8 mouse cellular contexts compared by ENCODE assay signal in genomic region chr2:156066126-156066525, GRCm38 (mm10). TPM values are rescaled to one million over a fixed set of nuclear protein-coding genes. Genes with fewer than 3 reads are reported as not detected.
DNase-seq lines count a peak whose midpoint lies in the region; ATAC-seq and TF ChIP-seq lines count a peak whose summit lies in the region.

No protein-coding gene starts in this region.

- H3K27me3 ChIP-seq in heart, embryonic 13.5 days (replicated peaks), result no peaks in the 10 kb centered on the region
- H3K27me3 ChIP-seq in kidney, adult 2 months (replicated peaks; ENCODE audit: control insufficient read depth, insufficient read depth, low read length), result no peaks in the 10 kb centered on the region
- H3K27me3 ChIP-seq in midbrain, embryonic 14.5 days (ENCODE audit: control insufficient read depth, insufficient read depth, low read length), result no peaks in the 10 kb centered on the region

- 0 out of 2 replicates have a peak, but pooled peaks have one; percentile 7 for ATAC-seq in heart, embryonic 13.5 days (ENCODE audit: extremely low read depth, insufficient number of reproducible peaks, low FRiP score, low TSS enrichment)
- no peak for ATAC-seq in midbrain, embryonic 14.5 days (ENCODE audit: low FRiP score, low TSS enrichment)

- H3K9ac ChIP-seq in heart, embryonic 13.5 days, result peak overlapping the region; percentile 86
- peak overlapping the region; percentile 80 for H3K9ac ChIP-seq in midbrain, embryonic 14.5 days (replicated peaks; ENCODE audit: low read length)

- WGBS in heart, embryonic 13.5 days, result 33% methylated on average over 10 of the region's 10 CpGs
- WGBS in kidney, adult 2 months, result 36% methylated on average over 10 of the region's 10 CpGs
- WGBS in midbrain, embryonic 14.5 days, result 35% methylated on average over 10 of the region's 10 CpGs

- no peak for TF ChIP-seq CTCF in cortical plate, adult 2 months (IDR thresholded peaks at IDR 0.05; ENCODE audit: extremely low read depth, insufficient read depth, low read length)
- no peak for TF ChIP-seq CTCF in kidney, adult 2 months (conservative IDR thresholded peaks at IDR 0.05; ENCODE audit: insufficient read depth, insufficient read length, low read depth, low read length)

- DNase-seq in heart, postnatal 25 days (ENCODE audit: low spot score), result no peak
- DNase-seq in kidney, adult 2 months, result no peak
- DNase-seq in midbrain, embryonic 14.5 days, result no peak
- DNase-seq in natural killer cell, adult 2 months (ENCODE audit: low spot score in 2 of 2), result no peak
- no peak for DNase-seq in embryo, embryonic 10.5 days (ENCODE audit: low spot score)
- DNase-seq in spleen, postnatal 36 days (ENCODE audit: low spot score in 2 of 2), result no peak

- H3K4me2 ChIP-seq in heart, embryonic 13.5 days, result peak overlapping the region; percentile 95
- H3K4me2 ChIP-seq in midbrain, embryonic 14.5 days (ENCODE audit: low read length), result peak overlapping the region; percentile 94

- H3K9me3 ChIP-seq in heart, embryonic 13.5 days, result no peaks in the 10 kb centered on the region
- no peaks in the 10 kb centered on the region for H3K9me3 ChIP-seq in midbrain, embryonic 14.5 days (ENCODE audit: control insufficient read depth, low read length)

- H3K27ac ChIP-seq in heart, embryonic 13.5 days (replicated peaks), result no peak overlapping the region
- no peak overlapping the region for H3K27ac ChIP-seq in cortical plate, adult 2 months (ENCODE audit: insufficient read depth, low read length)
- H3K27ac ChIP-seq in kidney, adult 2 months (ENCODE audit: insufficient read depth, low read depth, low read length), result no peak overlapping the region
- no peak overlapping the region for H3K27ac ChIP-seq in midbrain, embryonic 14.5 days (replicated peaks; ENCODE audit: low read depth, low read length)

- H3K4me3 ChIP-seq in heart, embryonic 13.5 days, result peak overlapping the region; percentile 74
- peak overlapping the region; percentile 59; the same call in 1 of the 2 replicates for H3K4me3 ChIP-seq in cortical plate, adult 2 months (ENCODE audit: insufficient read depth, low read length)
- H3K4me3 ChIP-seq in kidney, adult 2 months (ENCODE audit: insufficient read depth, low read depth, low read length), result 0 out of 2 replicates have a peak overlapping the region, but pooled peaks have one; percentile 59
- H3K4me3 ChIP-seq in midbrain, embryonic 14.5 days (replicated peaks; ENCODE audit: low read depth, low read length), result peak overlapping the region; percentile 71

- TF ChIP-seq POLR2A in cortical plate, adult 2 months (IDR thresholded peaks at IDR 0.05; ENCODE audit: extremely low read depth, insufficient read depth, low read length), result no peak
- TF ChIP-seq POLR2A in kidney, adult 2 months (IDR thresholded peaks at IDR 0.05; ENCODE audit: low read depth, low read length), result no peak

- H3K36me3 ChIP-seq in heart, embryonic 13.5 days, result peaks cover 33% of the 10 kb centered on the region
- no peaks in the 10 kb centered on the region for H3K36me3 ChIP-seq in kidney, adult 2 months (ENCODE audit: control insufficient read depth, insufficient read depth, low read length)
- H3K36me3 ChIP-seq in midbrain, embryonic 14.5 days (ENCODE audit: control insufficient read depth, insufficient read depth, low read length), result peaks cover 30% of the 10 kb centered on the region

- intact Hi-C loops in heart, postnatal 25 days (cut with DNase I), result no loop called here

- H3K4me1 ChIP-seq in heart, embryonic 13.5 days, result peaks cover 13% of the 10 kb centered on the region
- H3K4me1 ChIP-seq in cortical plate, adult 2 months (ENCODE audit: control insufficient read depth, insufficient read depth, low read length), result no peaks in the 10 kb centered on the region
- no peaks in the 10 kb centered on the region for H3K4me1 ChIP-seq in kidney, adult 2 months (ENCODE audit: control insufficient read depth, insufficient read depth, low read length)
- H3K4me1 ChIP-seq in midbrain, embryonic 14.5 days (ENCODE audit: control insufficient read depth, insufficient read depth, low read length), result peaks cover 10% of the 10 kb centered on the region; the same call in 1 of the 2 replicates

RNA-seq across cellular contexts. Expression of gene Spag4, which starts 1.2 kb away (rescaled TPM):
- polyA plus RNA-seq in heart, embryonic 13.5 days (2015; fragmentation: Nextera tagmentation; extraction: Ambion mirVana), result 2.1 and 2.3 TPM in 2 replicates
- 1 to 10 TPM in 1 of 2 experiments, under 1 TPM in 1; 0.75 to 1.4 TPM for total RNA-seq in heart, postnatal 25 days (2021)
- polyA plus RNA-seq in cortical plate, adult 2 months (2012; rRNA removed), result 5.8 and 6.9 TPM in 2 replicates
- 3.3 and 3.6 TPM in 2 replicates for polyA plus RNA-seq in kidney, adult 2 months (2012; rRNA removed)
- polyA plus RNA-seq in midbrain, embryonic 14.5 days (2014; fragmentation: Nextera tagmentation; extraction: Ambion mirVana), result 4.7 and 6.0 TPM in 2 replicates

RNA-seq across cellular contexts. Expression of gene Fer1l4, which starts 13.4 kb away (rescaled TPM):
- polyA plus RNA-seq in heart, embryonic 13.5 days (2015; fragmentation: Nextera tagmentation; extraction: Ambion mirVana), result not detected in 2 replicates
- total RNA-seq in heart, postnatal 25 days (2021), result not detected
- 0.04 and 0.34 TPM in 2 replicates for polyA plus RNA-seq in cortical plate, adult 2 months (2012; rRNA removed)
- polyA plus RNA-seq in kidney, adult 2 months (2012; rRNA removed), result 0.38 and 0.67 TPM in 2 replicates
- 0.09 TPM in 1 of 2 replicates, not detected in the other for polyA plus RNA-seq in midbrain, embryonic 14.5 days (2014; fragmentation: Nextera tagmentation; extraction: Ambion mirVana)

RNA-seq across cellular contexts. Expression of gene Cpne1, which starts 45.6 kb away (rescaled TPM):
- polyA plus RNA-seq in heart, embryonic 13.5 days (2015; fragmentation: Nextera tagmentation; extraction: Ambion mirVana), result 22.7 and 28.4 TPM in 2 replicates
- 10 to 100 TPM; 15.6 to 18.4 TPM for total RNA-seq in heart, postnatal 25 days (2021)
- 46.7 and 46.8 TPM in 2 replicates for polyA plus RNA-seq in cortical plate, adult 2 months (2012; rRNA removed)
- 57.2 and 72.4 TPM in 2 replicates for polyA plus RNA-seq in kidney, adult 2 months (2012; rRNA removed)
- polyA plus RNA-seq in midbrain, embryonic 14.5 days (2014; fragmentation: Nextera tagmentation; extraction: Ambion mirVana), result 21.4 and 23.2 TPM in 2 replicates

RNA-seq across cellular contexts. Expression of gene Rbm12, which starts 45.7 kb away (rescaled TPM):
- 18.3 and 20.4 TPM in 2 replicates for polyA plus RNA-seq in heart, embryonic 13.5 days (2015; fragmentation: Nextera tagmentation; extraction: Ambion mirVana)
- 10 to 100 TPM; 13.2 to 14.2 TPM for total RNA-seq in heart, postnatal 25 days (2021)
- 7.6 and 9.4 TPM in 2 replicates for polyA plus RNA-seq in cortical plate, adult 2 months (2012; rRNA removed)
- 13.2 and 14.8 TPM in 2 replicates for polyA plus RNA-seq in kidney, adult 2 months (2012; rRNA removed)
- polyA plus RNA-seq in midbrain, embryonic 14.5 days (2014; fragmentation: Nextera tagmentation; extraction: Ambion mirVana), result 23.6 and 34.0 TPM in 2 replicates

RNA-seq across cellular contexts. Expression of gene Ergic3, which starts 58.3 kb away (rescaled TPM):
- polyA plus RNA-seq in heart, embryonic 13.5 days (2015; fragmentation: Nextera tagmentation; extraction: Ambion mirVana), result 171 and 177 TPM in 2 replicates
- 10 to 100 TPM; 59.4 to 62.7 TPM for total RNA-seq in heart, postnatal 25 days (2021)
- polyA plus RNA-seq in cortical plate, adult 2 months (2012; rRNA removed), result 293 and 298 TPM in 2 replicates
- polyA plus RNA-seq in kidney, adult 2 months (2012; rRNA removed), result 327 and 345 TPM in 2 replicates
- 379 and 435 TPM in 2 replicates for polyA plus RNA-seq in midbrain, embryonic 14.5 days (2014; fragmentation: Nextera tagmentation; extraction: Ambion mirVana)
